Mouse (Mus musculus) T-helper 2 cell (primary cell): ENCODE measurements at regions not wholly inside any gene's neighbourhood (a gene's known extent, or its start where the extent isn't known, plus 50 kb on each side); places are given as distances from the start of the nearest gene placed in this dataset.

Source experiments
- in situ Hi-C: fragments of 300-600 bp; cut with MboI, MseI; formaldehyde crosslinking; loops from one replicate; pipeline ENCODE4 v1.15.1; 2025; ENCODE audit warnings: high pct_unique_total_duplicates

DNA sequence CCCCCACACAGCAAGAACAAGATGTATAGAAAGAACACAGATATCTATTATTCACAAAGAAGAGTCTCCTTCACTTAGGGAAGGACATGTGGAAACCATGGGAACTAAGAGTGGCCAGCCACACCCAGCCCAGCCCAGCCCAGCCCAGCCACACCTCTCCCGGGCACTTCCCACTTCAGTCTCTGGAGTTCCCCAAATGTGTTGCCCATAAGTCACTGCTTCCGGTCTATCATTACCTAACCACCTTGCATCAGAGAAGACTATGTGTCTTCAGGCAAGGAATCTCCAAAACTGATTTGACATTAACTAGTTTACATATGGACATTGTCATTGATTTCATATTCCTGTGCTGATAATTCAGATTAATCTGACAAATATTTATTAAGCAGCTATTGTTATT lies 147.6 kb downstream of the Nfkbiz start:
- in situ Hi-C loops: no loop called here

DNA sequence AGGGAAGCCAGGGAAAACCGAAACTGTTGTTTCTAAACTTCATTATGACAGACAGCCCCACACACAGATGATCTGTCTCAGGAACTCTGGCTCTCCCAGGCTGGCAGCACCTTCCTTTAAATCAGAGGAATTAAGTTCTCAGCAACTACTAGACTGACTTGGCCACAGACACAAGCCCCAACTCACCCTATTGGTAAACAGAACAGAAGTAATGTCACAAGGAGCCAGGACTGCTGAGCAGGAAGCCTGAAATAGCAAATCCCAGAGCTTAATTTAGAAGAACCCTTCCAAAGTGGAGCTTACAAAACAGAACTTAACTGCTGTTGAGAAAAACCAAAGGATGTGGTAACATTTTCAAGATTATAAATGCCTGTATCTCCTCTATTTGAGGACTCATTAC lies 174.8 kb downstream of the Nfkbiz start:
- in situ Hi-C loops: no loop called here

DNA sequence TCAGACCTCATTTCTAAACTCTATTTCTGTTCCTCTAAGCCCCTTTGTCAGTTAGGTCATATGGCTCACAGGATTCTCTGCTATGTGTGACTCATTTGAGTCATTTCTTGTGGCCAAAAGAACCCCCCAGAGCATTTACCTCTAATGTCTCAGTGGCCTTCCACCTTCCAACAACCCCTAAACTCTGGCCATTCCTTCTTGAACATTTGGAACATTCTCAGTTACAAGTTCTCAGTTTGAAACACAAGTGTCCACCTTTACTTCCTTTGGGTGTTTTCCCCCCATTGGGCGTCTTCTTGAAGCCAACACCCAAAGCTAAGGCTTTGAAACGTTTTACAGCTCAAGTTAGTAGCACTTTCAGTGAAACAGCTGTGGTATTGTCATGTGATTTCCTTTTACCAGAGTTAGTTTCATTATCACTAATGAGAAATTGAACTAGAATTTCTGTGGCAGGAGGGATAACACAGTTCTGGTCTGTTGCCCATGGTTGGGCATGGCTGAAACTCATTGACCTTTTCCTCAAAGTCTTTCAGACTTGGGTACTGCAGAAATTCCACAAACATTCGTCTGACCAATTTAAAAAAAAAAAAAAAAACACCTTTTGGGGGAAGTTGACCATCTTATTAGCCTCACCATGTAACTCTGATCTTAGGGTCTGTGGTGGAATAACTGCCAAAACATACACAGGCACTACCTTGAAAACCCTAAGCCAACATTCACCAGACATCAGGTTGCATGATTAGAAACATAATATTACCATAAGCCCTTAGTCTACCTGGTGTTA lies 201.8 kb downstream of the Nfkbiz start:
- in situ Hi-C loops: loop anchor here (5.0 kb wide), 1 partner anchor 110 kb away; no protein-coding TSS in a partner anchor

DNA sequence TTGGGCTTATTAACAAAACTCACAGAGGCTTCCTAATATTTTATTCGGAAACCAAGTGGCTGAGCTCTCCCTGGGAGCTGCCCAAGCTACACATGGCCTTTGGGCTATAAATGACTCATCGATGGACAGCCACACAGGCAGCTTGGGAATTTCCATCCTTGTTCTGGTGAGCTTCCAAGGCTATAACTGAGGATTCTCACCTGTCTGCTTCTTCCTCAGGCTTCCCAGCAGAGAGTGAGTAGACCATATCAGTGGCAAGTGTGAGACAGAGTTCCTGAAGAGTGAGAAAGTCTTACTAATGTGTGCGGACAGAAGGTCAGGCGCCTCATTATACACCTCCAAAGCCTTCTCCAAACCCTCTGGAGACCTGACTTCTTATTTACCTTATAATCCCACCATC lies 202.5 kb downstream of the Nfkbiz start:
- in situ Hi-C loops: loop anchor here (5.0 kb wide), 1 partner anchor 111 kb away; no protein-coding TSS in a partner anchor

DNA sequence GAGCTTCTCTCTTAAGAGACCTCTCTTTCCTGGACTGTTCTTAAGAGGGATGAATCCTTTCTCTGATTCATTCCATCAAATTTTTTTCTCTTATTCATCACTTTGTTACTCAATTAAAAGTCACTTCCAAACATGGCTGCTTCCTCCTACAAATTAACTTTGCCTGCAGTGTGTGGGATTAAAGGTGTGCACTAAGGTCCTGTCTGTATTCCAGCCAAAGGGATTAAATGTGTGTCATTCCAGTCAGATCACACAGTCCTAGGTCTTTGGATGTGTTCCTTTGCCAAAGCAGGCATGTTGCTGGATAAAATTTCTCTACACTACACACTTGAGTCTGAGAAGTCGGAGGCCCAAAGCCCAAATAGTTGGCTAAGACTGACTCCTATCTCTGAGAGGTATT lies 204.0 kb downstream of the Nfkbiz start:
- in situ Hi-C loops: loop anchor here (5.0 kb wide), 1 partner anchor 113 kb away; no protein-coding TSS in a partner anchor

DNA sequence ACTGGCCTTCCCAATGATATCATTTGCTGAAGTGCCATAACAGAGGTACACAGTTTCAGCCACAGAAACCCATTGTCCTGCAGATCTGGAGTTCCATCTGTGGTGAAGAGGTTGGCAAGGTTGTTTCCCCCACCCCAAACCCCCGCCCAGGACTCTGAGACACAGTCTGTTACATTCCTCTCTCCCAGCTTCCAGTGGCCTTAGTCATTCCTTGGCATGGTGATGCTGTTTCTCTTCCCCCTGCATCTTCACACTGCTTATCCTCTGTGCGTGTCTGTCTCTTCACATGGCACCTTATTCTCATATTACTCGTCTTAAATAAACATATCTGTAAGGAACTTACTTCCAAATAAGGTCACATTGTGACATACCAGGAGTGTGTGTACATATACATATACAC lies 206.5 kb downstream of the Nfkbiz start:
- in situ Hi-C loops: no loop called here

DNA sequence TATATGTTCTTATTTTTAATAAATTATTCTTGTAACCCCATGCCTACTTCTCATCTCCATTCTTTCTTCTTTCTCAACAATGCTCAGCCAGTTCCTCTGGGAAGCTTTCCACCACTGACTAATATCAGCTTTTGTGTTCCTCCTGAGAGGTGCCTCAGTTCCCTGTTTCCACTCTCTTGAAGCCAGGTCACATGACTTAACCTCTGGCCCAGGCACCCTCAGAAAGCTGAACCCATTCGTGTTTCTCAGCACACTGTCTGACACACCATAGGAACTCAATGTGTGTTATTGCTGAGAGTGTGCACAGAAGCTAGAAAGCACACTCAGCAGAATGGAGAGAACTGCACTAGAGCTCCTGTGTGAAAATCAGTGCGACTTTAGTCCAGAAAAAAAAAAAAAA lies 207.1 kb downstream of the Nfkbiz start:
- in situ Hi-C loops: no loop called here

DNA sequence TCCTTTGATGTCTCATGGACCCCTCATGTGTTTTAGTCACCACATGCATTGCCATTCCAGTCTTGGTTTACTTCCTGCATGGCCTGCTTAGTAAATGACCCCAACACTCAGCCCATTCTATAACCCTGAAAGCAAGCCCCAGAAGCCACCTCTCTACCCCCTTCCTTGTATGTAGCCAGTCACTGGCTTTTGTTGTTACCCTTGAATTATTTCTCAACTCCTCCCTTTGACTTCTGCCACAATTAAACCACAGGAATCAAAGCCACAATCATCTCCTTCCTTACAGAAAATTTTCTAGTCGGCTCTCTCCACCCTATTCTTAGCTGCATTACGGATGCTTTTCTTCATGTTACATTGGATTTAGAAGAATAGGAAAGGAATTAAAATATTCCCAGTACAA lies 207.7 kb downstream of the Nfkbiz start:
- in situ Hi-C loops: no loop called here

DNA sequence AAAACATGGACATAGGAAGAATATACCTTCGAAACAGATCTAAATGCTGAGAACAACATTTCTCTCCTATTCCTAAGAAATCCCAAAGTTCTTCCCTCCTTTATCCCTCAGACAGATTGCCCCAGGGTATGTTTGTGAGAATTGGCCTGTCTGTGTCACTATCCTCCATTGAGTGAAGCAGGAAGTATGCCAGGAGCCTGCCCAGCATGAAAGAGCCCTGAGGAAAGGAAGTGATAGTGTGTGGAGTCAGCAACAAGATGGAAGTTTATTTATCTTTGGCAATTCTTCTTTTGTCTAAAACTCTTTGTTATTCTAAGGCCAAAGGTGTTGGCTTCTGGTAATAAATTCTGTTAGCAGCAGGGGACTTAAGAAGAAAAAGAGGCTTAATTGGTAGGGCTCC lies 211.2 kb downstream of the Nfkbiz start:
- in situ Hi-C loops: no loop called here

DNA sequence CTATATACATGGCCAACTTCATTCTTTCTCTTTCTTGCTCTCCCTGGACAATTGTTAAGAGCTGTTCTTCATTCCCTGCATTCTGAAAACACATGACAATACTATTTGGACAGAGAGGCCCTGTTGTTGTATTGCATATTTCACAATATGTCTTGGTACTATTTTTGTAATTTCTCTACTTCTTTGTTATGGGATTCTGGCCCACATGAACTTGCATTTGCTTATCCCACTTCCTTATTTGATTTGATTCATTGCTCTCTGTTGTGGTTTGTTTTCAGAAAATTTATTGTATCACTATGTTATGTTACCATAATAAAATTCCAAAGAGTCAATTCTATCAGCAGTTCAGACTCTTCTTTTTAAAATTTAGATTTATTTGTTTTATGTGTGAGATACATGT lies 215.3 kb downstream of the Nfkbiz start:
- in situ Hi-C loops: no loop called here

DNA sequence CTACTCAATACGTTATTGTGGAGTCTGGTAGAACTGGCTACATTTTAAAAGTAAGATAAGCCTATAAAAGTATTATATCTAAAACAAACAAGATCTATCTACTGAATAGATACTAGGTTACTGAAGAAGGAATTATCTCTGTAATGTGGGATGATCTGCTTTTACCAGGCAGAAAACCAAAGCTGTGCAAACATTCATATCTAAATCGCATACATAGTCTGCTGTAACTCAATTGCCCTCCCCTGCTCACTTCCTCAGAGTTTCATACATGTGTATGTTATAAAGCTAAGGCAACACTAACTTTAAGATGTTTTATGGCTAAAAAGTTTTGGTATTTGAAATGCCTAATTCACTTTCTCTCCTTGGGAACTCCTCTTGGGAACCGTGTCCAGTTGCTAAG lies 219.0 kb downstream of the Nfkbiz start:
- in situ Hi-C loops: no loop called here

DNA sequence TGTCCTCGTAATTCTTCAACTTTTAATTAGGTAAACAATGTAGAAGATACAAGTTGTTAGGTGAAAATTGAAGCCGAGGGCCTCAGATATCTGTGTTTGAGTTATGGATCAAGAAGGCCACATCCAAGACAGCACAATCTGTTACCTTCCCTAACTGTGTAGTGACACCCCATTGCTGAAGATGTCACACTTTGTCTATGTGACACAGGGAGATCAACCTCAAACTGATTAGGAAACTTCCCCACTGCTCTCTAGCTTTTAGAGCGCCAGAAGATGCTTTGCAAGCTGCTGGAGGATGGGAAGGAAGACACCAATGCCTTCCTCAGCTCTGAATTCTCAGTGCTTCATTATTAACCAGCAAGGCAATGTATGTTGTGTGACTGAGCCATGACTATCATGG lies 220.7 kb downstream of the Nfkbiz start:
- in situ Hi-C loops: no loop called here

DNA sequence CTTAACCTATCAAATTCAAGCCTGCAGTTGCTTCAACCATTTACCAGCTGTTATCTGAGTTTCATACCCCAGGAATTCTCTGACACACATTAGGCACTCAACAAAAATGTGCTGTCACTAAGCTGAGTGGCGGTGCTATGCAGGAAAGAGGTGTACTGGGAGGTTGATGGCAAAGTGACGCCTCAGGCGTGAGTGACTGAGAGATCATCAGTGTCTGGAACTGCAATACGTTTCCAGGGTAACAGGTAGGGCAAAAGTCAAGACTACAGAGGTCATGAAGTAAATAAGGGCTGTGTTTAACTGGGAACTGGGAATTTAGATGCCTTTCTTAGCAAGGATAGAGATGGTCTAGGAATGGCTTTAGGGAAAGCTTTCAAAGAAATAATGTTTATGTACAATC lies 221.2 kb downstream of the Nfkbiz start:
- in situ Hi-C loops: no loop called here

DNA sequence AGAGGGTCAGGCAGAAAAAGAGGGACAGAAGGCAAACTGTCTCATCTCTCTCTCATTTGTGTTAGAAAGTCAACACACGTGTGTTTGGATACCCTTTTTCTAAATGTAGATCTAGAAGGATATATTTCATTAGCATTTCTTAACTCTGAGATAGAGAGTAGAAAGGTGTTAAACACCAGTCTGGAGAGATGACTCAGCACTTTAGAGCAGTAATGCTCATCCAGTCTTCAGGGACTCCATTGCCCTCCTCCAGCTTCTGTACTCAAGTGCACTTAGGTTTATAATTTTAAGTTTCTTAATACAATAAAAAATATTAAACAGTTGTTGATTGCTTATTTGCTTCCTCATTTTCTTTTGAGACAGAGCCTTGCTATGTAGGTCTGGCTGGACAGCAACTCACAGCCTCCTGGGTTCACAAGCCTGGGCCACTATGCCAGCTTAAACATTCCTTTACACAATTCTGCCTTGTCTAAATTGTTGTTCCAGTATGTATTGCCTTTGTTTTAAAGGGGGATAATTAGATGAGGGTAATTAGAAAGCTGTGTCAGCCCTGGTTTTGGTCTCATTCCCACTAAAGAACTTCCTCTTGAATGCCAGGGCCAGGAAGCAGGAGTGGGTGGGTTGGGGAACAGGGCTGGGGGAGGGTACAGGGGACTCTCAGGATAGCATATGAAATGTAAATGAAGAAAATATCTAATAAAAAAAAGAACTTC lies 222.1 kb downstream of the Nfkbiz start:
- in situ Hi-C loops: no loop called here

DNA sequence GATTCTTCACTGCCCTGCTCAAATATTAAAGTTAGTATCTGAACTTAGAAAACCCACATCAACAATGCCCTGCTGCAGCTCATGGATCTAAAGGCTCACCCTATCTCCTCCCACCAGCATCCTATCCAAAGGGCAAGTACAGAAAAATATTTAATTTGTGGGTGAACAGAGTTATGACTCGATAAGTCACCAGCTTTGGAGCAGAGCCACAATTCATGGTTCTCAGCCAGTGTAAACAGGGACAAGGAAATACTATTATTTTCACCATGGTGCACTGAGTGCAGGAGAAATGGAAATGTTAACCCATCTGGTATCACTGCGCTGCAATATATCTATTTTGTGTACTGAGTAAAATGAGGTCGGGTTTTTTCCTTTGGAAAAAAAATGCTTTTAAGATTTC lies 225.8 kb downstream of the Nfkbiz start:
- in situ Hi-C loops: no loop called here

DNA sequence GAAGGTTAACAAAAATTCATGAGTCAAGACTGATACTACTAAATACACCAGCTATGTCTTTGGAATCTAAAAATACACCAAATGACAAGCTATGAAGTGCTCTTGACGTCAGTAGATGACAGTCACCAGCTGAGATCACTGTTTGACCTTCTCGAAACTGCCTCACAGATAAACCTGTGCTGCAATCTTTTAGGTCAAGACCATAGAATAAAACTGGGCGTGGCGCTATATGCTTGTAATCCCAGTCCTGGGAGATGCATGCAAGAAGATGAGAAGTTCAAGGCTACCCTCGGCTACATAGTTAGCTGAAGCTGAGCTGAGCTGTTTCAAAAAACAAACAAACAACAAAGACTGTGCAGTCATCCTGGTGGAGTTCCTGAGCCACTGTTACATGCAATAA lies 226.7 kb downstream of the Nfkbiz start:
- in situ Hi-C loops: no loop called here

DNA sequence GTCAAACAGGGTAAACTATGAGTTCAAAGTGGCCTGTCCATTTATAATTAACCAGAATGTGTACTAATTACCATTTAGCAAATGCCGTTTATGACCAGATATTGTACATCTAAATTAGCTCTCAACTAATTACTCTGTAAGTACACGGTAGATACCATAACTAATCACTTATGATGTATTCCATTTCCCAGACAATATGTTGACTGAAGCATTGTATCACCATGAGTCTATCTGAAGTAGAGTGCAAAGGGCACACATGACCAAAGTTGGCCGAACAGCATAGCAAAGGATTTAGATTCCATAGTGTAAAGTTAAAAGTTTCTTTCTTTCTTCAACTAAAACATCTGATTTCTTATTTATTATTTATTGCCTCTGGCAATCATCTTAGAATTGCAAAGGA lies 227.5 kb downstream of the Nfkbiz start:
- in situ Hi-C loops: no loop called here

DNA sequence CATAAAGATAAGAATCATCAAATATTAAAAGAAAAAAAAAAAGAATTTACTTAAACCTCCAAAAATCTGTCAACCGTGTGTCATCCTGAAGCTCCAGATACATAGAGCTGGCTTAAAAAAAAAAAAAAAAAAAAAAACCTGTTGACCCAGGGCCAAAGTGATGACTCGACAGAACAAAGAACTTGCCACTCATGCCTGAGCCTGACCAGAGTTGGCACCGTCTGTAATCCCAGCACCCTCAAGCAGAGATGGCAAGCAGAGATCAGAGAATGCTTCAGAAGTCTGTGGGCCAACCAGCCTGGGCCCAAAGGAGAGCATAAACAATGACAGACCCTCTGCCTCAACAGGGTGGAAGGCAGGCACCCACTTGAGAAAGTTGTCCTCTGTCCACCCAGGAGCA lies 230.3 kb downstream of the Nfkbiz start:
- in situ Hi-C loops: no loop called here

DNA sequence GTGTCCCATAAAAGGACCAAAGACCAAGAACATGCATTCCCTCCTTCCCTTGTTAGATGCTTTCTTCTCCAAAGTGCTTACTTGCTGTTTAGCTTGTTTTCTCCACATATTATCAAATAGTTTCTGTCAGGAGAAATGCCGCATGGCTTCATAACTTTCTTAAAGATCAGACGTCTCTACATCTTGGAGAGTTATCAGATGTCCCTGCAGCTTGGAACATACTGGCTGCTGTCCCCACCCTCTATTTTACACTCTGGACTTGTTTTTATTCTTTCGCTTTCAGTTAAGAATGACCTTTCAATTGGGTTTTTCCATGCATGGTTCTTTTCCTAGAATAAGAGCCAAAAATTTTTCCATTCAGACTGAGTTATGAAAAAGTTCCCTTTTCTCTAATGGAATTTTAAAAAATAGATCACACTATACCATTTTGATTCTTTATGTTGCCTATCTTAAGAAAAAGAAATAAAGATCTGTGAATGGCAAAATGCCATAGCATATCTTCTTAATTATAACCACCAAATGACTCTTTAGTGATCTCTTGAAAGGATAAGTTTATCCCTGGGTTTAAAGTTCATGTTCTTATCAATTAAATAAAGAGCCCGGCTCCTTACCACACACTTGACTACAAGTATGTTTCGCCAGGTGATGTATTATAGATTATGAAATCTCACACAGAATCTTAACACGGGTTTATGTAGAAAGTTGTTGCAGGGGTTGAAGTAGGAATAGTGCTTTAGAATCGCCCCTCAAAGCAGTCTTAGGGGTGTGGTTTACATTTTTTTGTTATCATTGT lies 232.1 kb downstream of the Nfkbiz start:
- in situ Hi-C loops: no loop called here

DNA sequence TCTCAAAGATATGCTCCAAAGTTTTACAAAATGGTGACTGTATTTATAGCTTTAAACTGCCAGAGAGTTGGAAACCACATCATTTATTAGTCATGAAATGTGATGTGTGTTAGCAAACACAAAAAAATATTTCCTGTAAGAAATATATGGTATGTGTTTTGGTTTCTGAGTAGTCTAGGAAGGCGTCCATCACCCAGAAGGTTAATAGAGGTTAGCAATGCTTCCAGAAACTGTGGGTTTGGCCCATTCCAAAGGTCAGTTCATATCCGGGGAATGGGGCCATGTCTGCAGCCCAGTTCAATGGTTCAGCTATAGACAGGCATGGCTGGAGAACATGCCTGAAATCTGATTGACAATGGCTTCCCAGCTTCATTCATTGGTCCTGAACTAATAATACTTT lies 235.1 kb downstream of the Nfkbiz start:
- in situ Hi-C loops: no loop called here

DNA sequence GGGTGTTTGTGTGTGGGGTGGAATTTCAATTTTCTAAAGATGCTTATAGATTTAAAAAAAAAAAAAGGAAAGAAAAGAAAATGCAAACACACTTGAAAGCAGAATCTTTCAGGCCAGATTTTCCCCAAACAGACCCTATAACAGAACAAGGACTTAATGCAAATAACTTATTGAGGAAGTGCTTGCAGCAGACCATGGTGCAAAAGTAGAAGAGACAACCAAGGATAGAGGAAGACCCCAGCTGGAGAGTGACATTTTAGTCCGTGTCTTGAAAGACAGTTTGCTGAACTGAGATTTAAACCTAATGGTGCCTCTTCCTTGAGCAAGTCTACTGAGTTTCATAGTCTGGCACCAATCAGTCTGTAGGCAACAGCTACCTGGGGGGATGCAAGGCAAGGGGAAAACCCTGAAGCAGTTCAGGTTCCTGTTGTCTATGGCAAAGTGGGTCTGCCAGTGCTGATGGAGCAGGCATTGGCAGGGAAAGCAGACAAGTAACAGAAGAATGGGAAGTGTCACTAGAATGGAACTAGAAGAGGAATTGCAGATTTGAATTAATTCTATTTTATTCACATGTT lies 249.2 kb downstream of the Nfkbiz start:
- in situ Hi-C loops: no loop called here

DNA sequence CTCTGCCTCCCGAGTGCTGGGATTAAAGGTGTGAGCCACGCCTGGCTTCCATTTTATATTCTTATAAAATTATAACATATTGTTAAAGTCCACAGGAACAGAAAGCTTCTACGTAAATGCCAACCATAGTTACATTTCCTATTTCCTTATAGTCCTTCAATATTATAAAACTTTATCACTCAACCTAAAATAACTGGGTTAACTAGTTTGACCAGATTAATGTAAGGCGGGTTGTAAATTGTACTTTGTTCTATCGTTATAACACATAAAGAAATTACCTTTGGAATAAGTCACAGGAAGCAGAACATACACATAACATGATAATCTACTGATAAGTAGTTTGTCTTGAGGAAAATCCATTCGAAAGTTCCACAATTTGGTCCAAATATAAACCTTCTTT lies 251.6 kb downstream of the Nfkbiz start:
- in situ Hi-C loops: no loop called here
